Mouse (Mus musculus) E14TG2a.4 (cell line): ENCODE data around the gene Daglb.

Experiments used
- H3K27me3 ChIP-seq: 2 replicates; pipeline ENCODE4 v1.6.1; 2014; ENCODE audit warnings: low read length, control low read depth; ENCODE audit not compliant: insufficient read depth
- H3K36me3 ChIP-seq: 2 replicates; pipeline ENCODE4 v1.6.1; 2014; ENCODE audit warnings: low read length, control low read depth; ENCODE audit not compliant: insufficient read depth
- H3K4me1 ChIP-seq: replicated peaks from 2 replicates; pipeline ENCODE4 v1.6.1; 2014; ENCODE audit warnings: low read depth, low read length, control low read depth
- H3K4me3 ChIP-seq: replicated peaks from 2 replicates; pipeline ENCODE4 v1.5.1; 2014; ENCODE audit warnings: mild to moderate bottlenecking, low read length
- H3K9me3 ChIP-seq: 2 replicates; pipeline ENCODE4 v1.6.1; 2014; ENCODE audit warnings: low read length, control low read depth
- CTCF ChIP-seq: conservative IDR thresholded peaks from 2 replicates; pipeline ENCODE4 v1.5.1; 2014; ENCODE audit warnings: low read length
- NANOG ChIP-seq: IDR thresholded peaks from 2 replicates; pipeline ENCODE4 v1.6.1; 2014; ENCODE audit warnings: borderline replicate concordance, low read length, mixed read lengths
- POU5F1 ChIP-seq: IDR thresholded peaks from 2 replicates; pipeline ENCODE4 v1.6.1; 2014; ENCODE audit warnings: low read length, borderline replicate concordance

Daglb gene

GRCm38 (mm10) chr5:143504453-143504852 is 40.1 kb downstream of the Daglb start:
- Histone ChIP-seq H3K27me3 (no peaks in the 10 kb centered on the region), H3K9me3 (no peaks in the 10 kb centered on the region), H3K36me3 (peaks cover 64% of the 10 kb centered on the region), H3K4me1 (peaks cover 47% of the 10 kb centered on the region), H3K4me3 (no peak overlapping the region)
- TF ChIP-seq NANOG (no peak), CTCF (peak; percentile 73)

GRCm38 (mm10) chr5:143505056-143505455 is 40.7 kb downstream of the Daglb start:
- Histone ChIP-seq H3K9me3 (no peaks in the 10 kb centered on the region), H3K36me3 (peaks cover 70% of the 10 kb centered on the region), H3K4me1 (peaks cover 47% of the 10 kb centered on the region), H3K27me3 (no peaks in the 10 kb centered on the region), H3K4me3 (no peak overlapping the region)
- TF ChIP-seq CTCF (no peak), POU5F1 (no peak), NANOG (no peak)

GRCm38 (mm10) chr5:143505545-143505944 is 41.2 kb downstream of the Daglb start:
- no peaks in the 10 kb centered on the region for H3K27me3 ChIP-seq
- peaks cover 75% of the 10 kb centered on the region for H3K36me3 ChIP-seq
- H3K9me3 ChIP-seq: no peaks in the 10 kb centered on the region
- H3K4me3 ChIP-seq: no peak overlapping the region
- TF ChIP-seq CTCF: no peak
- TF ChIP-seq NANOG: no peak
- TF ChIP-seq POU5F1: no peak
- peaks cover 48% of the 10 kb centered on the region for H3K4me1 ChIP-seq

- Histone ChIP-seq H3K9me3 (no peaks in the 10 kb centered on the region), H3K27me3 (no peaks in the 10 kb centered on the region), H3K4me3 (no peak overlapping the region), H3K36me3 (peaks cover 96% of the 10 kb centered on the region), H3K4me1 (peaks cover 69% of the 10 kb centered on the region)
- no peak for TF ChIP-seq POU5F1
- TF ChIP-seq NANOG: no peak
- no peak for TF ChIP-seq CTCF
Observed at GRCm38 (mm10) chr5:143509294-143509693, 44.9 kb downstream of the Daglb start.

GRCm38 (mm10) chr5:143509737-143510136 is 45.4 kb downstream of the Daglb start:
- H3K4me1 ChIP-seq: peaks cover 72% of the 10 kb centered on the region
- no peaks in the 10 kb centered on the region for H3K9me3 ChIP-seq
- H3K4me3 ChIP-seq: no peak overlapping the region
- H3K27me3 ChIP-seq: no peaks in the 10 kb centered on the region
- H3K36me3 ChIP-seq: peaks cover 98% of the 10 kb centered on the region
- TF ChIP-seq POU5F1 (no peak), NANOG (no peak), CTCF (no peak)

GRCm38 (mm10) chr5:143511577-143511976 is 47.2 kb downstream of the Daglb start:
- Histone ChIP-seq H3K9me3 (no peaks in the 10 kb centered on the region), H3K4me1 (peaks cover 88% of the 10 kb centered on the region), H3K36me3 (peaks cover 97% of the 10 kb centered on the region), H3K27me3 (no peaks in the 10 kb centered on the region), H3K4me3 (no peak overlapping the region)
- no peak for TF ChIP-seq NANOG
- no peak for TF ChIP-seq POU5F1
- no peak for TF ChIP-seq CTCF

- Histone ChIP-seq H3K4me1 (peaks cover 91% of the 10 kb centered on the region), H3K36me3 (peaks cover 97% of the 10 kb centered on the region), H3K27me3 (no peaks in the 10 kb centered on the region), H3K9me3 (no peaks in the 10 kb centered on the region), H3K4me3 (no peak overlapping the region)
- TF ChIP-seq POU5F1 (no peak), NANOG (no peak), CTCF (no peak)
Observed at GRCm38 (mm10) chr5:143512305-143512704, 47.9 kb downstream of the Daglb start.

- Histone ChIP-seq H3K4me1 (peaks cover 96% of the 10 kb centered on the region), H3K27me3 (no peaks in the 10 kb centered on the region), H3K9me3 (no peaks in the 10 kb centered on the region), H3K36me3 (peaks cover 86% of the 10 kb centered on the region), H3K4me3 (peak overlapping the region; percentile 29; the same call in 1 of the 2 replicates)
- TF ChIP-seq NANOG (no peak), POU5F1 (no peak), CTCF (no peak)
Observed at GRCm38 (mm10) chr5:143514878-143515277, 50.5 kb downstream of the Daglb start.

GRCm38 (mm10) chr5:143517005-143517404 is 52.6 kb downstream of the Daglb start:
- Histone ChIP-seq H3K4me1 (peaks cover 93% of the 10 kb centered on the region), H3K27me3 (no peaks in the 10 kb centered on the region), H3K9me3 (no peaks in the 10 kb centered on the region), H3K36me3 (peaks cover 79% of the 10 kb centered on the region), H3K4me3 (no peak overlapping the region)
- TF ChIP-seq POU5F1: no peak
- no peak for TF ChIP-seq CTCF
- TF ChIP-seq NANOG: no peak
